Mouse (Mus musculus) bone marrow, adult 2 months (tissue): ENCODE measurements around the gene Smc5.

ENCODE experiments used
- CTCF ChIP-seq: fragments of 200-500 bp; IDR thresholded peaks from 2 replicates; pipeline ENCODE4 v1.5.1; 2011; ENCODE audit warnings: low read length, control low read depth; ENCODE audit not compliant: control insufficient read depth, insufficient read depth
- POLR2A ChIP-seq: fragments of 200-500 bp; IDR thresholded peaks from 2 replicates; pipeline ENCODE4 v1.6.1; 2011; ENCODE audit warnings: low read depth, mild to moderate bottlenecking, control low read depth, low read length, borderline replicate concordance; ENCODE audit not compliant: control insufficient read depth

GRCm38 (mm10) chr19:23169659-23170050 lies 104.0 kb downstream of the Smc5 start:
- no peak for TF ChIP-seq CTCF
- TF ChIP-seq POLR2A: no peak
